Mouse (Mus musculus): Measurements from ENCODE around the gene Trp53i11.

Trp53i11 gene

GRCm38 (mm10) chr2:93187323-93187996, at the start of gene Trp53i11:
Gene Trp53i11 (plus strand): TSS chr2:93187548.
- peak in 1 of 2 experiments; percentile 41 for DNase-seq (ENCODE audit: low spot score in 2 of 2)

- no peak for DNase-seq (ENCODE audit: low spot score in 2 of 2)
Observed at GRCm38 (mm10) chr2:93139476-93139875, 47.9 kb upstream of the Trp53i11 start.

- DNase-seq (ENCODE audit: low spot score in 2 of 2) = no peak
Observed at GRCm38 (mm10) chr2:93141329-93141728, 46.0 kb upstream of the Trp53i11 start.

GRCm38 (mm10) chr2:93142616-93143015, 44.7 kb upstream of the Trp53i11 start:
- no peak for DNase-seq (ENCODE audit: low spot score in 2 of 2)

GRCm38 (mm10) chr2:93144126-93144525, 43.2 kb upstream of the Trp53i11 start:
- no peak for DNase-seq (ENCODE audit: low spot score in 2 of 2)

GRCm38 (mm10) chr2:93150009-93150408, 37.3 kb upstream of the Trp53i11 start:
- DNase-seq (ENCODE audit: low spot score in 2 of 2) = no peak

GRCm38 (mm10) chr2:93150673-93151450, 36.5 kb upstream of the Trp53i11 start:
- no peak for DNase-seq (ENCODE audit: low spot score in 2 of 2)

GRCm38 (mm10) chr2:93152191-93152601, 35.2 kb upstream of the Trp53i11 start:
- DNase-seq (ENCODE audit: low spot score in 2 of 2) = no peak

- no peak for DNase-seq (ENCODE audit: low spot score in 2 of 2)
Observed at GRCm38 (mm10) chr2:93152883-93153491, 34.4 kb upstream of the Trp53i11 start.

GRCm38 (mm10) chr2:93153833-93154232, 33.5 kb upstream of the Trp53i11 start:
- no peak for DNase-seq (ENCODE audit: low spot score in 2 of 2)

- DNase-seq (ENCODE audit: low spot score in 2 of 2) = no peak
Observed at GRCm38 (mm10) chr2:93154486-93155032, 32.8 kb upstream of the Trp53i11 start.

GRCm38 (mm10) chr2:93160467-93161035, 26.8 kb upstream of the Trp53i11 start:
- no peak for DNase-seq (ENCODE audit: low spot score in 2 of 2)

GRCm38 (mm10) chr2:93161914-93162664, 25.3 kb upstream of the Trp53i11 start:
- DNase-seq (ENCODE audit: low spot score in 2 of 2) = no peak

- DNase-seq (ENCODE audit: low spot score in 2 of 2) = no peak
Observed at GRCm38 (mm10) chr2:93162791-93163190, 24.6 kb upstream of the Trp53i11 start.

- DNase-seq (ENCODE audit: low spot score in 2 of 2) = no peak
Observed at GRCm38 (mm10) chr2:93163317-93163716, 24.0 kb upstream of the Trp53i11 start.

- no peak for DNase-seq (ENCODE audit: low spot score in 2 of 2)
Observed at GRCm38 (mm10) chr2:93163750-93164335, 23.5 kb upstream of the Trp53i11 start.

- DNase-seq (ENCODE audit: low spot score in 2 of 2) = no peak
Observed at GRCm38 (mm10) chr2:93166295-93166694, 21.1 kb upstream of the Trp53i11 start.

- DNase-seq (ENCODE audit: low spot score in 2 of 2) = no peak
Observed at GRCm38 (mm10) chr2:93166734-93167406, 20.5 kb upstream of the Trp53i11 start.

GRCm38 (mm10) chr2:93170156-93170844, 17.0 kb upstream of the Trp53i11 start:
- no peak for DNase-seq (ENCODE audit: low spot score in 2 of 2)

GRCm38 (mm10) chr2:93170845-93171200, 16.5 kb upstream of the Trp53i11 start:
- DNase-seq (ENCODE audit: low spot score in 2 of 2) = no peak
